Mouse (Mus musculus) layer of hippocampus, postnatal 10 days (tissue): ENCODE results near the gene Iqck. TPM values are rescaled to one million over a fixed set of nuclear protein-coding genes. Genes with fewer than 3 reads are reported as not detected.

Experiments used
- DNase-seq, 2 experiments: peaks; one replicate each; pipeline ENCODE4 v3.0.0; 2021; ENCODE audit warnings: low spot score in 2 of 2
- long read RNA-seq: library from polyadenylated mRNA; stranded (forward); transcript quantifications from one replicate; pipeline ENCODE4 v2.0.0, GENCODE M21; 2023
- total RNA-seq, 2 experiments: library from RNA; stranded (reverse); gene quantifications; 2 replicates each; pipeline ENCODE4 v1.2.3; 2021

Gene Iqck
- total RNA-seq = 1 to 10 TPM; 3.3 to 4.5 TPM
- long read RNA-seq, partial matches to known transcripts = 0 of 5 reads
- long read RNA-seq, other reads (novel, unspliced or antisense) = 0 of 5 reads

DNA sequence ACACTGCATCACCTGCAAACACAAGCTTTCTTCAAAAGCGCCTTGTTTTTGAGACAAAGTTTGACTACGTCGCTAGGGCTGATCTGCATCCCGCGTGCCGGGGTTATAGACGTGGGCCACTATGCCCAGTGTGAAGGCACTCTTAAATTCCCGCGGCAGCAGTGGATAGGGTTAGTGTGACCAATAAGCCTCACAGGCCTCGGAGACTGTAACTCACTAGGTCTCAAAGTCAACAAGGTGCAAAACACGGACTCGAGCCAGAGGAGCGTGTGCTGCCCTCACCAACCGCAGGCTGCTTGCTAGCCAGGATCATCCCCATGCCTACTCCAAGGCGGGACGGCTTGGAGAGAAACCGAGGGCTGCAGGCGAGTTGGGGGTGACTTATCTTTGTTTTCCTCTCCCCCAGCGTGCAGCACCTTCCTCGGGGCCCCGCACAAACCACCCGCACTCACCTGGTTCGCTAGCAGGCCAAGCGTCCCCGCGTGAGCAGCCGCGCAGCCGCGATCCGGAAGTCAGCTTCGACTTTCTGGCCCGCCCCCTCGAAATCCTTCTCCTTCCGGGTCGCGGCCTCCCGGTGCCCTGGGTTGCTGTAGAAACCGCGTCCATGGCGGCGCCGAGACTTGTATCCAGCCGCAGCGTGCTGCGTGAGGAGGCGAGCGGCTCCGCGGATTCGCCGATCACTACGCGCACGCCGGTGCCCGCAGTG lies at the start of gene Iqck:
Gene Iqck, plus strand, starts transcription at position 582 of the 706 bp plus-strand sequence.
- DNase-seq = peak; percentile 92 to 93

DNA sequence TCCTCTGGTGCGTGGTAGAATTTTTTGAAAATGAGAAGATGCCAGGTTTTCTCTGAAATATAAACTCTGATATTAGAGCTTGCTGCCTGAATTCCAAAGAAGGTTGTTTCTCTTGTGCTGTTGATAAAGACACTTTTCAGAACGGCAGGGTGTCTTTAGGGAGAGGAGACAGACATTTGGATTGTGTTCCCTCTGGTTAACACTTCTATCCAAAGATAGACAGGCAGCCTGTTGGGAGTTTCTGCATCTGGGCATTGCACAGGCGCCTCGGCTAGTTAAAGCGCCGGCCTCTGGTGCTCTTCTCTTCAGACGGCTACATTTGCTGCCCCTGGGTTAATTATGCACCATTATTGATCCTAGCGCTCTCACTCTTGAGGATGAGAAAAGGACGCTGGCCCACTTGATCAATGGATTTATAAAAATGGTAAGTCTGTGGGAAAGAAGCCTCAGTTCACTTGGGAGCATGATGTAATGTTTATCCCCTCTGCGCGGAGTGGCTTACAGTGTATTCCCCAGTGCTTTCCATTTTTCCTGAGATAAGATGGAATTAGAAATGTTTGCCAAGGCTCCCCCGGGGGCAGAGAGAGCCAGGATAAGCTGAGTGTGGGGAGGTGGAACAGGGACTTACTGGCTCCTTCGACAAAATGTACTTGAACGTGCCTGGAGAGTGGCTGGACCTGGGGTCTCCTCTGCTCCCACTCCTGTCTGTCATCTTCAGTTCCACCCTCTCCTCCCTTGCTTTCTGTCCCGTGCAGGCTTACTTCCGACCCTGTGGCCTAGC lies 48.7 kb upstream of the Iqck start:
- DNase-seq = no peak

DNA sequence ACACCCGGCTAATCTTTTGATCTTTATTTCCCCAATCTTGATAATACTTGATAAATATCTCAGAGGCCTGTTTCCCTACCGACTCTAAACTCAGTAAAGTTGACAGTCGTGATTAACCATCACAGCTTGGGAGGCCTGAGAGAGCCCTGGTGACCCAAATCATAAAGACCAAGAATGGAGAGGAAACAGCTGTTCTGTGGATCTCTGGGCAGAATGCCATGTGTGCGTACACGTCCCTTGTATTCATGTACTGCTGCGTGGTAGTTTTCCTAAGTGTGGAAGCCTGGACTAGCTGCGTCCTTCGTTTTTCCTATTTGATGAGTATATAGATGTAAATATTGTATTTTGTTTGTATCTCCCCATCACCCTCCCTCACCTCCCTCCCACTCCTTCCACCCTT lies 47.7 kb upstream of the Iqck start:
- DNase-seq = no peak

DNA sequence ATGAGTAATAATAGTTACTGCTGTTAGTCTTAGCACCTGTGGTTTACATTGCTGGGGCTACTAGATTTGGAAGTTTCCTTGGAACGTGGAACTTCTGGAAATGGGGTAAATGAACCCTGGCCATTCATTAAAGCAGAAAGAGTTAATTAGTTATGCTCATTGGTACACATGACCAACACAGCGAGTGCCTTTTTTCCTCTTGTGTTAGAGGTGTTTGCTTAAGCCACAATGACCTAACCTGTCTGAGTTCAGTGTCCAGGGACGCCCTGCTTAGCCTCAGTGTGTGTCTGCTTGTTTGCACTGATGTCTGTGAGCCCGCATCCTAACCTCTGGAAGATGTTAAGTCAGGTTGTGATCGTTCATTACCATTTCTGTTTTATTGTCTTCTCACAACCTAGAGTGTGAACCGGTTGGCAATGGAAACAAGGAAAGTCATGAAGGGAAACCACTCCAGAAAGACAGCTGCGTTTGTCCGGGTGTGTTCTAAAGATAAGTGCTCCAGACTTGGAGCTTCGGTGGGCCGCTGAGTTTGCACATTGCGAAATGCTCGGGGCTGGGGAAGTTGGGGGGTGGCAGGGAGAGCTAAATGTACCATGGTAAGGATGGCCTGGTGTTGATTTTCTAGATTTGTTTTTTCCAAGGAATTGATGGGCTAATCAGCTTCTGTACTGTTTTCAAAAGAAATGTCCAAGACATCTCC lies 44.0 kb upstream of the Iqck start:
- no peak for DNase-seq

DNA sequence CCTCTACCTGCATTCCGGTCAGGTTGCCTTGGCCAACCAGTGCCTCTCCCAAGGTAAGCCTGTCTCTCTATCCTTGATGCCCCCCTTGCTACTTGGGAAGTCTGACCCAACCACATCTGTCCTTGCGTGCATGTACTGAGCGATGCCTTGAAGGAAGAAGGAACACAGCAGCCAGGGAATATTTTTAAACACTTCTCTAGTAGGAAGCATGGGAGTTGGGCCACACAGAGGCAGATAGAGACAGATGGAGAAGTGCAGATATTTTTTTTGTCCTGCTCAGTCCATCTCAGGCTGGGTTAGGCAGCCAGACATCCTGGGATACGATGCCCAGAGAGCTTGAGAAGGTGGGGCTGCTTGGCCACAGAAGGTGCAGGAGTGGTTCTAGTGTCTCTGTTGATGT lies 42.0 kb upstream of the Iqck start:
- DNase-seq = no peak

DNA sequence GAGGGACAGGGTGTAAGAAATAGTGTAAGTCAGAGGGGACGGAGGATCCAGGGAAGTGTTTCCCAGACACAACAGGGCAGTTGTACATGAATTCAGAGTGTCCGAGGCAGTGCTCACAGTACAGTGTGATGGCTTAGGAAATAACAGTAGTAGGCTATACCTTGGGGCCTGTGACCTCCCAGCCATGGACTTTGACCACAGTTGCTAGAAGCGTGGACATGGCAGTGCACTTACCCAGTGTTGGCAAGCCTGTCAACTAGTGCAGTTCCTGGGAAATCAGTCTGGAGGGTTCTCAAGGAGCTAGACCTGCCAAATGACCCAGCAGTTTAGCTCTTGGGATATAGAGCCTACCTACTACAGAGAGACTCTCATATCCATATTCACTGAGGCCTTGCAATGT lies 39.3 kb upstream of the Iqck start:
- no peak for DNase-seq

DNA sequence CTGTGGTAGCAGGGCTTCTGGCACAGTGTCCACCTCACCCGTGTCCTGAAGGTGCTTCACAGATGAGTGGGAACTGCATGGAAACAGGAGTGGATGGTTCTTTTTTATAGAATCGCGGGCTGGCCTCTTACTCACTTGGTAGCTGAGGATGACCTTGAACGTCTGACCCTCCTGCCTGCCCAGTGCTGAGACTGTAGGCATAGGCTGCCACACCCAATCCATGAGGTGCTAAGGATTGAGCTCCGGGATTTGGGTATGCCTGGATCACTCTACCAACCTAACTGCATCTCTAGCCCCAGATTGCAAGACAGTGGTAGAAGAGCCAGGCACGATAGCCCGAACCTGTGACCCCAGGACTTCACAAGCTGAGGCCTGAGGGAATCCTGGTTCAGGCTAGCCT lies 37.8 kb upstream of the Iqck start:
- DNase-seq = no peak

DNA sequence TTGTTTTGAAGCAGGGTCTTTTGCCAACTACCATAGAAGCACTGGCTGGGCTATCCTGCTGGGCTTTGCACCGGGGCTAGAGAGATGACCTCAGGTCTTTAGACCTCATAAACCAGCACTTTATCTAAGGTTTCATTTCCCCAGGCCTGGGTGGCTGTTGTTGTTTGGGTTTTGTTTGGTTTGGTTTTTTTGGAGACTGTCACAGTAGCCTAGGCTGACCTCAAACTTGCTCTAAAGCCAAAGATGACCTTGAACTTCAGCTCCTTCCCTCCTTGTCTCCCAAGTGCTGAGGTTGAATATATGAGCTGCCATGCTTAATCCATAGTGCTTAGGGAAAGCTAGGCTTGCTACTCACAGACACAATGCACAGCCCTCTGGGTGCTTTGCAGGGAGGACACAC lies 35.9 kb upstream of the Iqck start:
- no peak for DNase-seq

DNA sequence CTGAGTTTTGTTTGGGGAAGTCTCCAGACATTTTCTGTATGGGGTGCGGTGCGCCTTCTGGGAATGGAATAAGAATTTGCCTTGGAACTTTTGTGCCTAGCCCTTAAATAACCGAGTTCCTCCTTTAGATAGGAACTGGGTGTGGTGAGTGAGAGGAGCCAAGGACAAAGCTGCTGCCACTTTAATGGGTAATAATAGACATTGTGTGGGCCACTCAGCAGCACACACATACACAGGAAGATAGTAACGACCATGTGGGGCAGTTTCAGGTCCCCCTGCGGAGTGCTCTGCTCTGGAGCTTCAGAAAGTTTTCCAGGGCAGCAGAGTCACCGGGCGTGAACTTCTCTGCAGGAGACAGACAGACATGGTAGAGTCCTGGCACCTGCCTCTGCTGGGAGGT lies 34.2 kb upstream of the Iqck start:
- DNase-seq = no peak

DNA sequence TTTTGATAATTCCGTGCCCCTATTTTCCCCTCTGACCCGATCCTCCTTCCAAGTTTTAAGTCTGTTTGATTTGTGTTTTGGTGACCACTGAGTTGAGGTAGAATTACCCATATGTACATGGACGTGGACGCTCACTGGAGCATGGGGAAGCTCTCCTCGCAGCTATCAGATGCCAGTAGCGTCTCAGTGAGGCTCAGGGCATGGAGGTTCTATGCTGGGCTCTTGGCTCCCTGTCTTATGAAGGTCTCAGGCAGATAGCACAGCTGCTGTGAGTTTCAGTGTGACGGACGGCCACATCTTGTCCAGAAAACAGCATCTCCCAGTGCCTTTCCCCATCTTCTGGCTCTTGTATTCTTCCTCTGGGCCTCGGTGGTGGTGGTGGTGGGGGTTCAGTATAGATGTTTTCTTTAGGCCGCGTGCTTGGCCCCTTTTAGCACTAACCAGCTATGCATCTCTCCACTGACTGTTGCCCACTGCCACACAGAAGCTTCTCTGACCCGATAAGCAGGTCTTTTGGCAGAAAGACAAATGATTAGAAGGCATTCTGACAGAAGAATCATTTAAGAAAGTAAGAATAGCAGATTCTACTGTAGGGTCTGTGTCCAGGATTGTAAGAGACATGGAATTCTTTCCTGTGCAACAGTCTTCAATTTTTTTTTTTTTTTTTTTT lies 33.5 kb upstream of the Iqck start:
- no peak for DNase-seq

DNA sequence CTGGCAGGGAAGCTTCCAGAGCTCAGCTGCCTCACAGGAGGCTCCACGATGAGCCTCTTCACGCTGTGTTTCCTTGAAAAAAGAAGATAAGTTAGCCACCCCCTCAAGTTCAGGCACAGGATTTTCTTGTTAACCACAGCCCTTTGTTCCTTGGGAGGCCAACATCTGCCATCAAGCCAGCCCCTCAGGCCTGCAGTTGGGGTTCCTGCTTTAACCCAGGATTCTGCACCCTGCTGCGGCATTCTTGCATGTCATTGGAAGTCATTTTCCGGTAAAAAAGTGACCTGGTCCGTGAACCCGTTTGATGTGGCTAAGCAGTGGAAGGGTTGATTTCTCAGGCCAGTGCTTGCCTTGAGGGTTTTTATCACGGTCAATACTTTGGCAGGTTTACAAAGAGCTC lies 31.1 kb upstream of the Iqck start:
- DNase-seq = no peak

DNA sequence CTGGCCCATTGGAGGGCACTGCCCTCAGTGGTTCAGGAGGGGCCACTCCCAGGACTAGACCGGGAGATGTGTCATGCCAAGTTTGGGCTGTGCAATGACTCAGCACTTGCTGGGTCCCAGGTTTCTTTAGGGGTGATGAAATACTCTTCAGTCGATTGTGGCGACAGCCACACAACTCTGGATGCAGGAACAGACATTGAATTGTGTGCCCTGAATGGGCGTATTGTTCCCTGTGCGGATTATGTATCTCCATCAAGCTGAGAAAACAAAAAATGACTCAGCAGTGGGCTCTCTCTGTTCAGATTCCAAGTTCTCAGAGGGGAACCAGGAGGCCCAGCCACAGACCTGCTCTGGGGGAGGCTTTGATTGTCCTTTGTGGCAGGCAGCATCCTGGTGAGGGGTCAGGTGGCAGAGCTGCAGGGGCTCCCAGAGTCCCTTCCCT lies 27.6 kb upstream of the Iqck start:
- DNase-seq = no peak

DNA sequence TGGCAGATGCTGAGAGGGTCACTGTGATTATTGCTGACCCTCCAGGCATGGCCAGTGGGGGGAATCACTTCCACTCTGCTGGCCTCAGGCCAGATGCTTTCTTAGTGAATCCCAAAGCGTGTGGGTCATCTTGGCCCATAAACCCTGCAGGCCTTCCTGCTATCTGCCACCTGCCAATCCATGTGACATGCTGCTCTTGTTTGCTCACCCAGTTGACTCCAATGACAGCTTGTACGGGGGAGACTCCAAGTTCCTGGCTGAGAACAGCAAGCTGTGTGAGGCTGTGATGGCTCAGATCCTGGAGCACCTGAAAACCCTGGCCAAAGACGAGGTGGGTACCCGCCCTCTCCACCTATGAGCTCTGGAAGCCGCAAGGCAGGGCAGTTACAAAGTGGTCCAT lies 17.7 kb upstream of the Iqck start:
- no peak for DNase-seq

DNA sequence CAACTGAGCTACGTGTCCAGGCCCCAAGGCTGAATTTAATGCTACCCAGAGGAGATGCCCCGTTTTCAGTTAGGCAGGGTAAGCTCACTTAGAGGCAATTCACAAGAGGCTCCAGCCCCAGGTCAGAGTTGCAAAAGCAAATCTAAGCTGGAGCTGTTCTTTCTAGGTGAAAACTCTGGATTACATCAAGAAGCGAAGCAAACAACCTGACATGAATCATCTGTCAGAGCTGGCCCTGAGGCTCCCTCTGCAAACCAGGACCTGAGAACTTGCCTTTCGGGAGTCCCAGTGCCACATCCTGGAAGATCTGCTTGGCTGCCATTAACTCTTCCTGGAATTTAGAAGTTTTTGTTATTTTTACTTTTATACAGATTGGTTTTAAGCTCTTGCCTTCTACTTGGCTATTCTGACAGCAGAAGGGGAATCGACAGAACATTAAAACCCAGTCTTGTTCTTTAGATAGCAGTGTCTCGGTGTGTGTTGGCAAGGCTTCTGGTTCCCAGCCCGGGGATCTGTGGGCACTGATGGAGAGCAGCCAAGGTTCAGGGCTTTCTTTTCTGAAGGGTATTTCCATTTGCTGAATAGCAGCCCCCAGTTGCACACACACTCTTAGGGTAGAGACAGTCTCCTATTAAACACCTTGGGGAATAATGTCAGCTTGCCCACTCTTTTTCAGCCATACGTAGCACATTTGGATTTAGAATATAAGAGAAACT lies 14.4 kb upstream of the Iqck start:
- peak; percentile 27 to 48 for DNase-seq

DNA sequence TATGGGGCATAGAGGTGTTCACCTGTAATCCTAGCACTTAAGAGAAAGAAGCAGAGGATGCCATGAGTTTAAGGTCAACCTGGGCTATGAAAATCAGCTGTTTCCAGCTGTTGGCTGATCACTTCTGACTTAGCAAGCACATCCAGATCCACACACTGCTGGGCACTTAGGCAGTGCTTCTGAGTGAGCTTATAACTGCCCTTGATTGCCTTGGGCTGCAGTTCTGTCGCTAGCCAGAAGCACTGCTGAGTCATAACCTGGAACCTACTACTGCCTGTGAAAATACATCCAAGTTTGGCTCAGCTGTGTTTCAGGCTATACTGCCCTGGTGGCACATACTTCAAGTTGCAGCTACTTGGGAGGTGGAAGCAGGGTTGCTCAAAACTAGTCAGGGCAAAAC lies 13.8 kb upstream of the Iqck start:
- DNase-seq = no peak

DNA sequence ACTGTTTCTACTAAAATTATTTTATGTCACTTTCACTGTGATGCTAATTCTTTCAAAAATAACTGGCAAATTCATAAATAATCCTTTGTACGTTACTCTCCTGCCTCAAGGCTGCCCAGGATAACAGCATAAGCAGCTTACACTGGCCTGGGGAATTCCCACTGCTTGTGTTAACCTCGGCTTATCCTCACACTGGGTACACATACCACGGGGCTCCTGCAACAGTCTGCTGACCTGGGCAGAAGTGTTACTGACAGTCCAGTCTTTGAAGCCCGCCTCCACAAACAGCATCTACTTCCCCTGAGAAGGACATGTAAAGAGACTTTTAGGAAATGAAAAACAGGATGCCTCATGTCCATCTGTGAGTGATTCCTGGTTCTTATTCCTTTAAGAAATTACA lies 12.6 kb upstream of the Iqck start:
- no peak for DNase-seq

DNA sequence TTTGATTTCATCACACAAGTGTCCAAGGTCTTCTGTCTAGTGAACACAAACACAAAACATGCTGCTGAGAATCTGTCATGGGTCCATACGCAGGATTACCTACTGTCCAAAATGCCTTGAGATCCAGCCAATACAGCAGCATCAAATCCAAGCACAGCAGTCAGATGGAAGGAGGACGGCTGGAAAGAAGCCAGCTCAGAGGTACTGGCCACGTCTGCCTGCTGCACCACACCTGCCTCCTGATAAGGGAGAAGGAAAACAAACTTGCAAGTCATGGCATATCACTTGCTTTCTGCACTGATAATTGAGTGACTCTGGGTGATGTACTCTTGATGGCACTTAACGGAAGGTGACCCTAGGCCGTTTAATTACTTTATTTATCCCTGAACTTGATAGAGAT lies 10.4 kb upstream of the Iqck start:
- no peak for DNase-seq

DNA sequence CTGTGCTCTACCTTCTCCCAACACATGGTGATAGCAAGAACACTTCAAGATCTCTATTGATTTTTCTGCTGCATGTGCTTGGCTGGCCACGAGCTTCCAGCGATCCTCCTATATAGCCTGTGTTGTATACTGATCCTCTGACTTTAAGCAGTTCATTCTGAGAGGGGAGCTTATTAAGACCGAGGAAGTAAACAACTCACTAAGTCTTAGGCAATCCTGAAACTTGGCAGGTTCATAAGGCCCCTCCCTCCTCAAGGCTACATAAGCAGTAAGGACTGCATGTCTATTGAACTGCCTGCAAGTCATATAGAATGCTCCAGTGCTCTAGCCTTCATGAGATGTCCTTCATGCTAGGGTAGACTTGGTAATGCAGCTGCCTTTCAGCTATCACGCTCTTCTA lies 9.2 kb upstream of the Iqck start:
- DNase-seq = no peak

DNA sequence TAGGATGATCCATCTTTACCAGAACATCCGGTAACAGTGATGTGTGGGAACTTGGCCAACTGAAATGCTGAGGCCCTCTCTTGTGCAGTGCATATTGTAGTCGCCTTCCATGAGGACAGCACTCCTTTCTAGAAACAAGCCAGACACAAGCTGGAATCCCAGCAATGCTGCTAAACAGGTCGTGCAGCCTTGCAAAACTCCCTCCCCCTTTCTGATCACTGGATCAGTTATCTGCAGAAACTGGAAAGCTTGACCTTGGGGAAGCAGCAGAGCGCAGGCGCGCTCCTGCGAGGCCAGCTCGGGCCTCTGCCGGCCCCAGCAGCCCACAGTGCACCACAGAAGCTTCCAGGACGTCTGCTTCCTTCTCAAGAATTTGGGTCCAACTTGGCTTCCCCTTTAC lies 6.8 kb upstream of the Iqck start:
- no peak for DNase-seq

DNA sequence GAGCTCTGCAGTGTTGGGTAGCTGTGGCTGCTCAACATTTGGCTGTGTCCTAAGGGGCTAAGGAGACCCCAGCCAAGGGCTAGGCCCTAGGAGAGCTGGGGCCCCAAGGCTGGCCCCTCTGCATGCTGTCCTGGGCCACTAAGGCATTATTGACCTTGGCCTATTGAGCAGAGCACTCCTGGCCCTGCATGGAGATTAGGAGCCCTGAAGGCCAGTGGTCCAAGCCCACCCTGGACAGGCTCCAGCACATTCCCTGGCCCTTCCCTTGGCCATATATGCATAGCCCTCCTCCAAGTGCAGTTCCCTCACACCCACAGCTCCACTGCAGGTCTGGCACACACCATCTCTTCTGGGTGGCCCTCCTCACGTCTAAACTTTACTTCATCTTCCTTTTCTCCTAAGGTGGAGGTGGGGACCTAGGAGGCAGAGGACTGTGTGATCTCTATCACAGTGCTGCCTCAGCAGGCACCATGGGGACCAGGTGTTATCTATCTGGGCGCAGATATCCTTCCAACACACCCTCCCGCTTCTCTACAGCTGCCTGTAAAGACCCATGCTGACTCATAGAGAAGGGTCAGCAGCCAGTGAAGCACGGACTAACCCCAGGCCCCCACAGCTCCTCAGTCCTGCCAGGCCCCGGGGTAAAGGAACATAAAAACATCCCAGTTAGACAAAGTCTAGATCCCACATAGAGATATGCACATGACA lies 5.9 kb upstream of the Iqck start:
- no peak for DNase-seq
